Mouse (Mus musculus): ENCODE measurements at regions not wholly inside any gene's neighbourhood (a gene's known extent, or its start where the extent isn't known, plus 50 kb on each side); places are given as distances from the start of the nearest gene placed in this dataset.
"Not testable (repeated sequence)": the region's sequence is repeated elsewhere in the genome, so short reads cannot be mapped to it uniquely, and the experiment has no call there.

- no peak for ATAC-seq (replicated peaks; ENCODE audit: poor library complexity)
Observed at GRCm38 (mm10) chr10:66640890-66641847, 454.8 kb upstream of the Jmjd1c start.

GRCm38 (mm10) chr10:66641966-66642365, 454.0 kb upstream of the Jmjd1c start:
- no peak for ATAC-seq (replicated peaks; ENCODE audit: poor library complexity)

GRCm38 (mm10) chr10:66643160-66643559, 452.8 kb upstream of the Jmjd1c start:
- ATAC-seq (replicated peaks; ENCODE audit: poor library complexity): no peak

- ATAC-seq (replicated peaks; ENCODE audit: poor library complexity): no peak
Observed at GRCm38 (mm10) chr10:66657520-66657919, 438.4 kb upstream of the Jmjd1c start.

- no peak for ATAC-seq (replicated peaks; ENCODE audit: poor library complexity)
Observed at GRCm38 (mm10) chr10:66683160-66683559, 412.8 kb upstream of the Jmjd1c start.

GRCm38 (mm10) chr10:66689196-66689595, 406.7 kb upstream of the Jmjd1c start:
- not testable (repeated sequence) for ATAC-seq (replicated peaks; ENCODE audit: poor library complexity)

GRCm38 (mm10) chr10:66694549-66695285, 401.2 kb upstream of the Jmjd1c start:
- no peak for ATAC-seq (replicated peaks; ENCODE audit: poor library complexity)

GRCm38 (mm10) chr10:66714926-66715325, 381.0 kb upstream of the Jmjd1c start:
- not testable (repeated sequence) for ATAC-seq (replicated peaks; ENCODE audit: poor library complexity)

- no peak for ATAC-seq (replicated peaks; ENCODE audit: poor library complexity)
Observed at GRCm38 (mm10) chr10:66717909-66718308, 378.0 kb upstream of the Jmjd1c start.

- ATAC-seq (replicated peaks; ENCODE audit: poor library complexity): no peak
Observed at GRCm38 (mm10) chr10:66719796-66720195, 376.1 kb upstream of the Jmjd1c start.

GRCm38 (mm10) chr10:66733631-66734030, 362.3 kb upstream of the Jmjd1c start:
- ATAC-seq (replicated peaks; ENCODE audit: poor library complexity): no peak

- ATAC-seq (replicated peaks; ENCODE audit: poor library complexity): no peak
Observed at GRCm38 (mm10) chr10:66734853-66735252, 361.1 kb upstream of the Jmjd1c start.

- ATAC-seq (replicated peaks; ENCODE audit: poor library complexity): no peak
Observed at GRCm38 (mm10) chr10:66739017-66739416, 356.9 kb upstream of the Jmjd1c start.

GRCm38 (mm10) chr10:66741819-66742218, 354.1 kb upstream of the Jmjd1c start:
- ATAC-seq (replicated peaks; ENCODE audit: poor library complexity): peak; percentile 75

GRCm38 (mm10) chr10:66743254-66743653, 352.7 kb upstream of the Jmjd1c start:
- ATAC-seq (replicated peaks; ENCODE audit: poor library complexity): no peak

- no peak for ATAC-seq (replicated peaks; ENCODE audit: poor library complexity)
Observed at GRCm38 (mm10) chr10:66745871-66746270, 350.1 kb upstream of the Jmjd1c start.

GRCm38 (mm10) chr10:66752237-66752810, 343.6 kb upstream of the Jmjd1c start:
- no peak for ATAC-seq (replicated peaks; ENCODE audit: poor library complexity)

- no peak for ATAC-seq (replicated peaks; ENCODE audit: poor library complexity)
Observed at GRCm38 (mm10) chr10:66756866-66757265, 339.1 kb upstream of the Jmjd1c start.

- ATAC-seq (replicated peaks; ENCODE audit: poor library complexity): no peak
Observed at GRCm38 (mm10) chr10:66770161-66771030, 325.5 kb upstream of the Jmjd1c start.

- ATAC-seq (replicated peaks; ENCODE audit: poor library complexity): no peak
Observed at GRCm38 (mm10) chr10:66780335-66781170, 315.4 kb upstream of the Jmjd1c start.
